Mouse (Mus musculus): ENCODE results near the gene Eif4e1b.

GRCm38 (mm10) chr13:54808067-54808466 lies 24.3 kb downstream of the Eif4e1b start:
- TF ChIP-seq POLR2A (IDR thresholded peaks at IDR 0.05; ENCODE audit: borderline replicate concordance, extremely low read depth, low read depth, low read length) = no peak
- TF ChIP-seq CTCF (IDR thresholded peaks at IDR 0.05; ENCODE audit: insufficient read depth, low read length) = no peak
